Mouse (Mus musculus) adrenal gland, adult 18-20 months (tissue): ENCODE results near the gene Zfp943. TPM values are rescaled to one million over a fixed set of nuclear protein-coding genes. Genes with fewer than 3 reads are reported as not detected.
"Not testable (repeated sequence)": the region's sequence is repeated elsewhere in the genome, so short reads cannot be mapped to it uniquely, and the experiment has no call there.

Experiments used
- DNase-seq, 2 experiments: peaks; one replicate each; pipeline ENCODE4 v3.0.0; 2021 to 2022; ENCODE audit warnings: low spot score in 2 of 2
- long read RNA-seq, 2 experiments: library from polyadenylated mRNA; stranded (forward); transcript quantifications; one replicate each; pipeline ENCODE4 v2.0.0; 2021
- total RNA-seq, 2 experiments: library from RNA; stranded (reverse); gene quantifications; 1 replicate in 1 of 2; 2 replicates in 1 of 2; pipeline ENCODE4 v1.2.3; 2021

Zfp943 gene
- 10 to 100 TPM; 10.9 to 12.6 TPM for total RNA-seq
- long read RNA-seq, experiment 1, partial matches to known transcripts, result 0 of 9 reads
- long read RNA-seq, experiment 1, other reads (novel, unspliced or antisense), result 3 of 9 reads
- long read RNA-seq, experiment 2, transcript Zfp943-201 (4 exons, 2,741 nt), result major isoform, 10 of 17 reads
- long read RNA-seq, experiment 2, partial matches to known transcripts, result 0 of 17 reads
- long read RNA-seq, experiment 2, other reads (novel, unspliced or antisense), result 6 of 17 reads

- DNase-seq, result peak; percentile 56 to 71
Observed at GRCm38 (mm10) chr17:21962107-21962907, at the start of gene Zfp943, which contains the start of gene Zfp942. Gene Zfp943 (plus strand): TSS chr17:21962552. Gene Zfp942 (minus strand): TSS chr17:21962464.

- no peak for DNase-seq
Observed at GRCm38 (mm10) chr17:21963302-21963701, 950 bp downstream of the Zfp943 start.

GRCm38 (mm10) chr17:22035594-22035993 lies 73.2 kb downstream of the Zfp943 start:
- not testable (repeated sequence) for DNase-seq

GRCm38 (mm10) chr17:22049403-22049802 lies 87.1 kb downstream of the Zfp943 start:
- DNase-seq, result no peak

- no peak for DNase-seq
Observed at GRCm38 (mm10) chr17:22053211-22053610, 90.9 kb downstream of the Zfp943 start.

- DNase-seq, result peak; percentile 47 to 60
Observed at GRCm38 (mm10) chr17:22081031-22081631, 118.8 kb downstream of the Zfp943 start.

GRCm38 (mm10) chr17:22083224-22083623 lies 120.9 kb downstream of the Zfp943 start:
- peak in 1 of 2 experiments; percentile 7 for DNase-seq

GRCm38 (mm10) chr17:22118770-22119169 lies 156.4 kb downstream of the Zfp943 start:
- DNase-seq, result no peak

Other genes with a start within 250 kb of the Zfp943 start
- 1 to 10 TPM; 7.8 TPM for gene Zfp229, start 231.8 kb upstream of the Zfp943 start, total RNA-seq
- gene Zfp820, start 116.8 kb upstream of the Zfp943 start, total RNA-seq, result 1 to 10 TPM; 1.2 to 1.5 TPM
- gene Zfp995, start 52.6 kb upstream of the Zfp943 start, total RNA-seq, result 1 to 10 TPM; 1.3 to 2.0 TPM
- 1 to 10 TPM; 7.5 TPM for gene Zfp942, start 88 bp upstream of the Zfp943 start, total RNA-seq
- gene Zfp947, start 203.6 kb downstream of the Zfp943 start, total RNA-seq, result under 1 TPM; 0.83 TPM